Mouse (Mus musculus): ENCODE results near the gene Olfr836.

GRCm38 (mm10) chr9:19120082-19120481 lies at the start of gene Olfr836:
- TF ChIP-seq MAFK (IDR thresholded peaks at IDR 0.05; ENCODE audit: insufficient read depth, low read depth, low read length) (no peak), CHD2 (IDR thresholded peaks at IDR 0.05; ENCODE audit: low read depth, low read length) (no peak)

All from ES-E14 (cell line).